Mouse (Mus musculus) heart, embryonic 13.5 days (tissue): Measurements from ENCODE around the gene Thsd7b. TPM values are rescaled to one million over a fixed set of nuclear protein-coding genes. Genes with fewer than 3 reads are reported as not detected.
"Not testable (repeated sequence)": the region's sequence is repeated elsewhere in the genome, so short reads cannot be mapped to it uniquely, and the experiment has no call there.

ENCODE experiments used
- ATAC-seq: fragments of 200-750 bp; cut with Nextera tagmentation; 2 replicates; pipeline ENCODE4 v1.8.0; 2017; ENCODE audit warnings: moderate TSS enrichment; ENCODE audit not compliant: insufficient number of reproducible peaks, low FRiP score, low TSS enrichment; ENCODE audit errors: extremely low read depth
- H3K27ac ChIP-seq: fragments of 300-500 bp; sonication (generic); replicated peaks from 2 replicates; pipeline ENCODE4 v1.5.1; 2015; ENCODE audit warnings: moderate library complexity, mild to moderate bottlenecking, inconsistent platforms
- H3K27me3 ChIP-seq: fragments of 300-500 bp; sonication (generic); replicated peaks from 2 replicates; pipeline ENCODE4 v1.6.1; 2015; ENCODE audit warnings: mild to moderate bottlenecking, inconsistent platforms
- H3K36me3 ChIP-seq: fragments of 300-500 bp; sonication (generic); 2 replicates; pipeline ENCODE4 v1.6.1; 2015; ENCODE audit warnings: mild to moderate bottlenecking, inconsistent platforms
- H3K4me1 ChIP-seq: fragments of 300-500 bp; sonication (generic); 2 replicates; pipeline ENCODE4 v1.6.1; 2015; ENCODE audit warnings: inconsistent platforms
- H3K4me2 ChIP-seq: fragments of 300-500 bp; sonication (generic); 2 replicates; pipeline ENCODE4 v1.6.1; 2015; ENCODE audit warnings: inconsistent platforms, mild to moderate bottlenecking, moderate library complexity
- H3K4me3 ChIP-seq: fragments of 300-500 bp; sonication (generic); 2 replicates; pipeline ENCODE4 v1.5.1; 2015; ENCODE audit warnings: moderate library complexity, mild to moderate bottlenecking, inconsistent platforms
- H3K9ac ChIP-seq: fragments of 300-500 bp; sonication (generic); 2 replicates; pipeline ENCODE4 v1.6.1; 2015; ENCODE audit warnings: inconsistent platforms, mild to moderate bottlenecking, moderate library complexity
- H3K9me3 ChIP-seq: fragments of 300-500 bp; sonication (generic); 2 replicates; pipeline ENCODE4 v1.6.1; 2016; ENCODE audit warnings: inconsistent platforms
- WGBS: fragments of 180-500 bp; shearing (Covaris S2); methylation state at CpG from one replicate; pipeline ENCODE4 v1.1.7; 2015; ENCODE audit warnings: mixed read lengths; 5-methylcytosine and 5-hydroxymethylcytosine counted together
- polyA plus RNA-seq: library from polyadenylated mRNA; unstranded; fragments of >200 nt; fragmentation: Nextera tagmentation; extraction: Ambion mirVana; gene quantifications from 2 replicates; pipeline ENCODE4 v1.2.1, GENCODE M21; 2015

Thsd7b gene
- polyA plus RNA-seq, 1 experiment from 2014 or later = 4.6 TPM

DNA sequence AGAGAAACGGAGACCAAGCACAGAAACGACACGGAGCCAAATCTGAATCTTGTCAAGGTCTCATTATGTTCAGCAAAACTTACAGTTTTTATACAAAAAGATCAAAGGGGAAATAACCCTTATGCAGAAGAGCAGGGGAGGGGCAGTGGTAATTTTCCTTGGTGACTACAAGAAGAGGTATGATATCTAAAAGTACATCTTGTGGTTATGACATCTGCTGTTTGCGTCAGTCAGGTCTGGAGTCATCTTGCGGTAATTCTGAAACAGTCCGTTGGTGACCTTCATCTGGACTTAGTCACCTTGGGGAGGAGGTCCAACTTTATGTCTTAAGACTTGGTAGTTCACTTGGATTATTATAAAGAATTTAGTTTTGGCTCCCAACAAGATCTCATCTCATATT, 378.3 kb downstream of the Thsd7b start:
- not testable (repeated sequence) for H3K9me3 ChIP-seq, H3K4me2 ChIP-seq, ATAC-seq, H3K27me3 ChIP-seq, H3K36me3 ChIP-seq, H3K4me1 ChIP-seq, H3K9ac ChIP-seq, H3K4me3 ChIP-seq, H3K27ac ChIP-seq
- WGBS = 76% methylated on average over 6 of the region's 6 CpGs

DNA sequence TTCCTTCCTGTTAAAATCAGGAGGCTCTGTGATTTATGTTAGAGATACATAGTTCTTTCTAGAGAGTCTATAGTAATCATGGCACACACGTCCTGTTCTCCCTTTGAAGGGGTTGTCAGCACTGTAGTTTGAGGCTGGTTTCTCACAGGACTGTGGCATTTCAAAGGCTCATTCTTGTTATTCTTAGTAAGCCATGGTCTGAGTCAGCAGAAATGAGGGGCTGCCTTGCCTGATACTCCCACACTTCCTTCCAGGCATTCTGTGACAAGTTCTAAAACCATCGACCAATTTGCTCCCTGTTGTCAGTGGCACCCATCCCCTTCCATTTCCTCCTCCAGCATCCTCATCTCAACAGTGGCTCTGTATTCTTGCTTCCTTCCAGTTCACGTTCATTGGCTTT, 384.9 kb downstream of the Thsd7b start:
- no peak overlapping the region for H3K4me3 ChIP-seq

DNA sequence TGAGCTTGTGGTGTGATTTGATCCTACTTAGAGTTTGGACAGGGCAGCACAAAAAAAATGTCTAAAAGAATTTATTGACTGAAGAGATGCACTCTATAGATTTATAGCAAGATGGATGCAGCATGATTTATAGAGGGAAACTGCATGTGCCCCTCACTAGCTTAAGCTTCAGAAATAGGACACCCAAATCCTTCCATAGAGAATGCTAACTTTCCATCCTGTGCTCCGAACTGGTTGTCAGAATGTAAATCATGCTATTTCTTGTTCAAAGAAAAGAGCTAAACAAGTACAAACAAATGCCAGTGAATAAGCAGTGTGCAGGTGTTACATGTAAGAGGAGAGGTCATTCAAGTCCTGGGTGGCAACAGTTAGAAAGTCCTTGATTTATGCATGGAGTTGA, 402.8 kb downstream of the Thsd7b start:
- Histone ChIP-seq H3K36me3 (no peaks in the 10 kb centered on the region), H3K4me3 (no peak overlapping the region), H3K27me3 (no peaks in the 10 kb centered on the region), H3K4me2 (no peak overlapping the region), H3K27ac (no peak overlapping the region), H3K9me3 (no peaks in the 10 kb centered on the region), H3K4me1 (no peaks in the 10 kb centered on the region), H3K9ac (no peak overlapping the region)
- no peak for ATAC-seq
- 83% methylated on average over 1 of the region's 1 CpGs for WGBS

More for the DNA sequence above, 384.9 kb downstream of the Thsd7b start:
- Histone ChIP-seq H3K9me3 (no peaks in the 10 kb centered on the region), H3K4me1 (no peaks in the 10 kb centered on the region), H3K36me3 (no peaks in the 10 kb centered on the region), H3K4me2 (no peak overlapping the region), H3K27ac (no peak overlapping the region), H3K27me3 (no peaks in the 10 kb centered on the region), H3K9ac (no peak overlapping the region)
- ATAC-seq = no peak
- WGBS = 24% methylated on average over 3 of the region's 3 CpGs

DNA sequence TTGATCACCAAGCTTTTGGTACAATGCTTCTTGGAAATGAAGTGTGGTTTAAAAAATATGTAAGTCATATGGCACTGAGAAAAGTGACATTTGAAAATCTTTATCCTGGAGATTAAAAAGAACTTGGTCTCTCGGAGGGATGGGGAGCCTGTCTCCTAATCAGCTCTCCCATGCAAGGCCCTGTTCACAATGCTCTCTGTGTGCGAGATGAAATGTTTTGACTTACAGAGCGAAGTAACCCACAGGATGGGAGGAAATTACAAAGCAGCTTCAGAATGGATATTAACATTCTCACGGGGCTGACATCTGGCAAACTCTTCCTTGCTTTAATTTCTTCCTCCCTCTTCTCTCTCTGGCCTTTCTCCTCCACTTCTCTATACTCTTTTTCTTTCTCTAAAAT, 405.7 kb downstream of the Thsd7b start:
- Histone ChIP-seq H3K27me3 (no peaks in the 10 kb centered on the region), H3K36me3 (no peaks in the 10 kb centered on the region), H3K9me3 (no peaks in the 10 kb centered on the region), H3K4me3 (no peak overlapping the region), H3K9ac (no peak overlapping the region), H3K4me1 (no peaks in the 10 kb centered on the region), H3K27ac (no peak overlapping the region), H3K4me2 (no peak overlapping the region)
- WGBS = 49% methylated on average over 4 of the region's 4 CpGs
- ATAC-seq = no peak

DNA sequence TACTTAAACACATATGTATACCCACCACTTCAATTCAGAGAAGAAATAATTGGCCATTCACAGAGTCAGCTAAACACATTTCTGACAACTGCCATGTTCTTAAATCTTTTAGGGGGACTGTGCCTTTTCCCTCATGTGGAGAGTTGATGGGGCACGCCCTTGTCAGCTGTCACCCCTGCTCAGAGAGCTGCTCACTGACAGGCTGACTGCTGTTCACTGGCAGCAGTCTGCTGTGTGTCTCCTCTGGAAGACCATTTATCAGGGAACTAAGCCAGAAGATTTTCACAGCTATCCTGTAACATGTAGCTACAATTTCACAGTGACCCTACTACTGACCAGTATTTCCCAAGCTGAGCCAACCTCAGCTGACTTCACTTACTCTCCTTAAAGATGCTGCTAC, 432.6 kb downstream of the Thsd7b start:
- H3K27ac ChIP-seq = no peak overlapping the region
- WGBS = 50% methylated on average over 1 of the region's 1 CpGs
- ATAC-seq = no peak

DNA sequence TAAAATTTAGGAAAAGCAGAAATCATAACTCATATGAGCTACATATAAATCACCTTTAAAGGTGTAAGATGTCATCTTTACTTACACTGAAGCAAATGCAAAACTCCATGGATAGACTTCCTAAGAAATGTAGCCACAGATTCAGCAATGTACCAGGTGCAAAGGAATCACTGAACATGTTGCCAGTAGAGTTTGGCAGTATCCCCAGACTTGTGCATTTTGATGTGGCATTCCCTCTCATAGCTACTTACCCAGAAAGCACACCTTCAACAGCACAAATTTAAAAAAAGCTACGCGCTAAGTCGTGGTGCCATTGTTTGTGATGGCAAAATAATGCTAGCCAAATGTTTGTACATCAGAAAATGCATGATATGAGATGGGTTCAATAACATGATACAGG, 439.6 kb downstream of the Thsd7b start:
- no peak overlapping the region for H3K4me2 ChIP-seq
- H3K27me3 ChIP-seq = no peaks in the 10 kb centered on the region
- H3K27ac ChIP-seq = no peak overlapping the region
- no peak overlapping the region for H3K4me3 ChIP-seq
- no peaks in the 10 kb centered on the region for H3K9me3 ChIP-seq
- H3K36me3 ChIP-seq = no peaks in the 10 kb centered on the region
- 85% methylated on average over 3 of the region's 3 CpGs for WGBS
- no peak overlapping the region for H3K9ac ChIP-seq
- H3K4me1 ChIP-seq = no peaks in the 10 kb centered on the region
- no peak for ATAC-seq

More for the DNA sequence above, 432.6 kb downstream of the Thsd7b start:
- Histone ChIP-seq H3K4me2 (no peak overlapping the region), H3K9me3 (0 out of 2 replicates have a peak, but pooled peaks cover 3% of the 10 kb centered on the region), H3K4me1 (peaks cover 7% of the 10 kb centered on the region), H3K36me3 (no peaks in the 10 kb centered on the region), H3K27me3 (no peaks in the 10 kb centered on the region), H3K4me3 (no peak overlapping the region), H3K9ac (no peak overlapping the region)

DNA sequence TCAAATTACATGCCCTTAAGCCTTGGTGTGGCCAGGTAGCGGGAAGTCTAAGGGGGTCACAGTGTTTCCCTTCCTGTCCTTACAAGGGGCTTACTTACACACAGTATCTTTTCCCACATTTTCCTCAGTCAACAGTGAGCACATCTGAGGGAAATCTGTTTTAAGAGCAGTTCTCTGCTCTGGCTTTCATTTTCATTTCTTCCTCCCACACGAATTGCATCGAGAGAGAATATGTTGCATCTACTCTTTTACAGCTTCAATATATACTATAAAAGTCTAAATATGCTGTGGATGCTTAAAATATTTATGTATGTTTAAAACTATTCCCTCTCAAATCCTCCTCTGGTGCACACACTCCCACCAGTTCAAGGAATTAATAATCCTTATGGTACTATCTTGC, 440.5 kb downstream of the Thsd7b start:
- Histone ChIP-seq H3K9ac (no peak overlapping the region), H3K4me1 (no peaks in the 10 kb centered on the region), H3K27ac (no peak overlapping the region), H3K4me2 (no peak overlapping the region), H3K9me3 (no peaks in the 10 kb centered on the region), H3K4me3 (no peak overlapping the region), H3K36me3 (no peaks in the 10 kb centered on the region), H3K27me3 (no peaks in the 10 kb centered on the region)
- WGBS = 85% methylated on average over 3 of the region's 3 CpGs
- no peak for ATAC-seq

DNA sequence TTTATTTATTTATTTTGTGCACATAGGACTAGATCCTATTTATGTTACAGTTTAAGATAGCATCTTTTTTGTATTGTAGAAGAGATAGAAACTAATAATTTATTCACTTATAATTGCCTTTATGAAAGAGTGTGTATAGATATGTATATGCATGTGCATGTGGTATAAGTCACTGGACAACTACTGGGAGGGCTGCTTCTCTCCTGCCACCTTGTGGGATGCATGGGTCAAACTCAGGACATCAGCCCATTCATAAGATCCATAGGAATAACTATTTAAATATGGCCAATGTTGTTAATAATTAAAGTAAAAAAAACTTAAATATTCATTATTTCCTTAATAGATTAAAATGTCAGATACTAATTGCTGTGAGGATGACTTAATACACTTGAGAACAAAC, 446.5 kb downstream of the Thsd7b start:
- H3K36me3 ChIP-seq = no peaks in the 10 kb centered on the region
- H3K9me3 ChIP-seq = no peaks in the 10 kb centered on the region
- no peak overlapping the region for H3K9ac ChIP-seq
- H3K27me3 ChIP-seq = no peaks in the 10 kb centered on the region
- no peak overlapping the region for H3K4me3 ChIP-seq
- no peak overlapping the region for H3K27ac ChIP-seq
- no peak overlapping the region for H3K4me2 ChIP-seq
- ATAC-seq = no peak
- H3K4me1 ChIP-seq = no peaks in the 10 kb centered on the region

DNA sequence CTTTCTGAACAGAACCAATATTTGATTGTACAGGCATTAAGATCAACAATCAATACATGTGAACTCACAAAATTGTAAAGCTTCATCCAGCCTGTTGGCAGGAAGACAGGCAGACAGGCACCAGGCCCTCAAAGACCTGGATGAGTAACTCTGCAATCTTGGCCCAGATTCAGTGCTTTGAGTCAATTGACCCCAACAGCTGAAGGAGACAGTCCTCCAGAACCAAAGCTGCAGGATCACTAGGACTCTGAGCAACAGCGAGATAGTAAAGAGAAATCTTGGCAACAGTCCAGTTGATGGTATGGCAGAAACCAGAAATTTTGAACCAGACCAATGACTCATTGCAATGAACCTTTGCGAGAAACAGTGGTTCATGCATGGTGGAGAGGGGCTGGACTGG, 458.9 kb downstream of the Thsd7b start:
- Histone ChIP-seq H3K4me1 (no peaks in the 10 kb centered on the region), H3K4me2 (no peak overlapping the region), H3K27ac (no peak overlapping the region), H3K9me3 (no peaks in the 10 kb centered on the region), H3K27me3 (no peaks in the 10 kb centered on the region), H3K4me3 (no peak overlapping the region), H3K36me3 (no peaks in the 10 kb centered on the region), H3K9ac (no peak overlapping the region)
- ATAC-seq = no peak
- 70% methylated on average over 2 of the region's 2 CpGs for WGBS

DNA sequence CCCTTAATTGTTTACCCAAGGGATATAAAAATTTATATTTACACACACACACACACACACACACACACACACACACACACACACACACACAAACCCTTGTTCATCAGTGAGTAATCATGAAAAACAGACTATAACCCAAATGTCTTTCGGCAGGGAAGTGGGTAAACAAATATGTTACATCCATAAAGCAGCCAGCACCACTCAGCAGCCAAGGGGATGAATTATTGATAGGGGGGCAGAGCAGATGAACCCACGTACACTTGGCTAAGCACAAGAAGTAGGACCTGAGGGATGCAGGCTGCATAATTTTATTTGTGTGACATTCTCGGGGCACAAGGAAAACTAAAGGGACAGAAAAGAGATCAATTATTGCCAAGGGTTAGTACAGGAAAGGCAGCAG, 474.5 kb downstream of the Thsd7b start:
- H3K4me2 ChIP-seq = no peak overlapping the region
- no peaks in the 10 kb centered on the region for H3K36me3 ChIP-seq
- H3K27ac ChIP-seq = no peak overlapping the region
- 70% methylated on average over 3 of the region's 3 CpGs for WGBS
- H3K9me3 ChIP-seq = no peaks in the 10 kb centered on the region
- ATAC-seq = no peak
- no peaks in the 10 kb centered on the region for H3K27me3 ChIP-seq
- H3K9ac ChIP-seq = no peak overlapping the region
- H3K4me3 ChIP-seq = no peak overlapping the region
- H3K4me1 ChIP-seq = no peaks in the 10 kb centered on the region

DNA sequence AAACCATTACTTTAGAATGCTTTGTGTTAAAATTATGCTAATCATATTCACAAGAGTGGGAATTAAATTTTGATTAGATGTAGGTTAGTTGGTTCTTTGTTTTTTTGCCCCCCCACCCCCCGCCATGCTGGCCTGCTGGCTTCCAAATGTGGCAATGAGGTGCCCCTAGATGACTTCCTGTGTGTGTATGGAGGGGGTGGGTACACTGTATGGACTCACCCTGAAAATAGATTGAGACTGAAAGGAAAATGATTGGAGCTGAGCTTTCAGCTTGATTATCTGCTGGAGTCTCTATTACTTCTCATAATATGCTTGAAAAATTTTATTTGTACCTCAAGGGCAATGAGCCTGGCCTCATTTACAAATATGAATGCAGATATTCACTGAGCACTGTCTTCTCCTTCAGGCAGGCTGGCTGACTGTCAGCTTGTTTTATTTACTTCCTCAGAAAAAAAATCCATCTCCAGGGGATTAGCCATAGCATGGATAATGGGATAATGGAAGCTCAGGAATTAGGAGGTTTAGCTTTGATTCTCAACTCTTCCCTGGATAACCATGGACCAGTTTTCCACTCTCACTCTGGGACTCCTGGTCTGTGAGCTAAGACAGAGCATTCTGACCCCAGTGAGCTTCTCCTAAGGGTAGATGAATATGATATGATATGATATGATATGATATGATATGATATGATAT, 483.6 kb downstream of the Thsd7b start:
- no peaks in the 10 kb centered on the region for H3K36me3 ChIP-seq
- H3K4me2 ChIP-seq = no peak overlapping the region
- no peaks in the 10 kb centered on the region for H3K4me1 ChIP-seq
- no peaks in the 10 kb centered on the region for H3K27me3 ChIP-seq
- no peak overlapping the region for H3K4me3 ChIP-seq
- H3K9me3 ChIP-seq = no peaks in the 10 kb centered on the region
- no peak for ATAC-seq
- WGBS = 45% methylated on average over 1 of the region's 1 CpGs
- H3K9ac ChIP-seq = no peak overlapping the region
- H3K27ac ChIP-seq = no peak overlapping the region

DNA sequence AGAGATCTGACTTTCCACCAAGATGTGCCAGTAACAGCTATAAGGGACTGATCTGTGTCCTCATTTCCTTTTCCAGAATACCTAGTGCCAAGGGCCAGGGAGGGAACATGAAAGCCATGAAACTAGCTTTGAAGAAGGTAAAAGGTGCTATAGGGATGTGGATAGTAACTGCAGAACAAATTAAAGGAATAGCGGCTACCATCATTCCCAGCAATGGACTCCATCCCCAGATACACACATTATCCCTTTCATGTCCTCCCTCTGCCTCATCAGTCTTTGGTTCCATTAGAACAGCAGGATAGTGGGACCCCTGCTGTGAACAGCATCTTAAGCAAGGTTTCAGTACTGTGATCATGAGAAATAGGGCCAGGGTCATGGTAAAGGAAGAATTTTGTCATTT, 485.9 kb downstream of the Thsd7b start:
- no peak overlapping the region for H3K27ac ChIP-seq
- H3K4me3 ChIP-seq = no peak overlapping the region
- no peaks in the 10 kb centered on the region for H3K27me3 ChIP-seq
- no peaks in the 10 kb centered on the region for H3K4me1 ChIP-seq
- H3K9me3 ChIP-seq = no peaks in the 10 kb centered on the region
- H3K4me2 ChIP-seq = no peak overlapping the region
- H3K36me3 ChIP-seq = no peaks in the 10 kb centered on the region
- WGBS = 70% methylated on average over 1 of the region's 1 CpGs
- ATAC-seq = no peak
- H3K9ac ChIP-seq = no peak overlapping the region
